Mouse (Mus musculus) spleen, adult 2 months (tissue): Measurements from ENCODE around the gene Slc45a1.

Experiments used
- CTCF ChIP-seq: fragments of 200-500 bp; IDR thresholded peaks from 2 replicates; pipeline ENCODE4 v1.5.1; 2011; ENCODE audit warnings: mild to moderate bottlenecking, inconsistent platforms; ENCODE audit not compliant: insufficient read depth, insufficient read length, insufficient replicate concordance; ENCODE audit errors: extremely low read depth
- POLR2A ChIP-seq: fragments of 200-500 bp; IDR thresholded peaks from 2 replicates; pipeline ENCODE4 v1.6.1; 2011; ENCODE audit warnings: low read depth, low read length, inconsistent platforms

DNA sequence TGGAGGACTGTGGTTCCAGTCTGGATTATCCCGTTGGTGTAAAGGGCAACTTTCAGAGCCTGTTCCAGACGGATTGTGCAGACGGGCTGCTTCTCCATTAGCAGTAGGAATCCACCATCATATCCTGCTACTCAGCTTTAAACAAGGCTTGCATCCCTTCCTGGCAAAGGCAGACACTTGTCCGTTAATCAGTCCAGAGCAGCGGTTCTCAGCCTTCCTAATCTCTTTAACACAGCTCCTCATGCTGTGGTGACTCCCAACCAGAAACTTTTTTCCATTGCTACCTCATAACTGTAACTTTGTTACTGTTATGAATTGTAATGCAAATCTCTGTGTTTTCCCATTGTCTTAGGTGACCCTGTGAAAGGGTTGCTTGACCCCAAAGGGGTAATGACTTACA, 2.6 kb downstream of the Slc45a1 start:
- TF ChIP-seq POLR2A (no peak), CTCF (no peak)
